9 mouse cellular contexts compared by ENCODE assay signal in genomic region chr8:120415474-120415873, GRCm38 (mm10).
DNase-seq lines count a peak whose midpoint lies in the region; ATAC-seq and TF ChIP-seq lines count a peak whose summit lies in the region.
"Had no signal": no experiment of that assay in that cellular context is flagged by ENCODE, and none has a peak within 500 bp of the region (broad histone marks: within the 10 kb centered on the region; RNA-seq: fewer than 3 reads in every experiment).

No protein-coding gene starts in this region.

- H3K9me3 ChIP-seq in lung, embryonic 14.5 days (ENCODE audit: low read depth, low read length): no peaks in the 10 kb centered on the region
- H3K9me3 ChIP-seq in forebrain, embryonic 13.5 days (replicated peaks): no peaks in the 10 kb centered on the region
- H3K9me3 ChIP-seq in hindbrain, embryonic 16.5 days (ENCODE audit: control insufficient read depth, low read length): no peaks in the 10 kb centered on the region
- no peaks in the 10 kb centered on the region for H3K9me3 ChIP-seq in neural tube, embryonic 13.5 days
- H3K9me3 ChIP-seq: liver, embryonic 15.5 days had no signal

- no peak for TF ChIP-seq POLR2A in cerebellum, adult 2 months (IDR thresholded peaks at IDR 0.05; ENCODE audit: borderline replicate concordance, insufficient read depth, low read length)

- H3K4me3 ChIP-seq in lung, embryonic 14.5 days (ENCODE audit: low read depth, low read length): no peak overlapping the region
- H3K4me3 ChIP-seq in forebrain, embryonic 13.5 days: no peak overlapping the region
- H3K4me3 ChIP-seq in hindbrain, embryonic 16.5 days (ENCODE audit: low read length): no peak overlapping the region
- no peak overlapping the region for H3K4me3 ChIP-seq in neural tube, embryonic 13.5 days
- no peak overlapping the region for H3K4me3 ChIP-seq in cerebellum, adult 2 months (replicated peaks; ENCODE audit: insufficient read depth, low read depth, low read length)
- H3K4me3 ChIP-seq: liver, embryonic 15.5 days had no signal

- DNase-seq in lung, embryonic 14.5 days: no peak
- DNase-seq in lung, adult 18-20 months: no peak
- no peak for DNase-seq in cerebellum, adult 2 months
- DNase-seq: heart, postnatal 4 days had no signal

- H3K4me1 ChIP-seq in lung, embryonic 14.5 days (ENCODE audit: insufficient read depth): peaks cover 51% of the 10 kb centered on the region
- peaks cover 98% of the 10 kb centered on the region for H3K4me1 ChIP-seq in forebrain, embryonic 13.5 days
- H3K4me1 ChIP-seq in hindbrain, embryonic 16.5 days (ENCODE audit: control insufficient read depth, insufficient read depth, low read depth, low read length): peaks cover 65% of the 10 kb centered on the region
- peaks cover 100% of the 10 kb centered on the region for H3K4me1 ChIP-seq in neural tube, embryonic 13.5 days (replicated peaks)
- H3K4me1 ChIP-seq in cerebellum, adult 2 months (ENCODE audit: control insufficient read depth, insufficient read depth, low read length): peaks cover 51% of the 10 kb centered on the region

- H3K9ac ChIP-seq in lung, embryonic 14.5 days: no peak overlapping the region
- H3K9ac ChIP-seq in forebrain, embryonic 13.5 days: no peak overlapping the region
- no peak overlapping the region for H3K9ac ChIP-seq in hindbrain, embryonic 16.5 days (ENCODE audit: low read depth, low read length)
- peak overlapping the region; percentile 26; the same call in 1 of the 2 replicates for H3K9ac ChIP-seq in neural tube, embryonic 13.5 days

- TF ChIP-seq CTCF in lung, embryonic 14.5 days (IDR thresholded peaks at IDR 0.05; ENCODE audit: low read depth): no peak
- no peak for TF ChIP-seq CTCF in cerebellum, adult 2 months (IDR thresholded peaks at IDR 0.05; ENCODE audit: borderline replicate concordance, insufficient read depth, low read depth, low read length)

- no peaks in the 10 kb centered on the region for H3K36me3 ChIP-seq in lung, embryonic 14.5 days (ENCODE audit: insufficient read depth)
- H3K36me3 ChIP-seq in forebrain, embryonic 13.5 days (ENCODE audit: poor library complexity, severe bottlenecking): no peaks in the 10 kb centered on the region
- no peaks in the 10 kb centered on the region for H3K36me3 ChIP-seq in hindbrain, embryonic 16.5 days (ENCODE audit: control insufficient read depth, insufficient read depth, low read length)
- no peaks in the 10 kb centered on the region for H3K36me3 ChIP-seq in neural tube, embryonic 13.5 days
- H3K36me3 ChIP-seq: liver, embryonic 15.5 days had no signal

- WGBS in lung, embryonic 14.5 days: 75% methylated on average over 9 of the region's 11 CpGs
- WGBS in forebrain, embryonic 13.5 days: 71% methylated on average over 9 of the region's 11 CpGs
- WGBS in hindbrain, embryonic 16.5 days: 37% methylated on average over 9 of the region's 11 CpGs
- WGBS in neural tube, embryonic 13.5 days: 39% methylated on average over 11 of the region's 11 CpGs
- WGBS in cerebellum, adult 2 months: 56% methylated on average over 11 of the region's 11 CpGs

- H3K27me3 ChIP-seq in lung, embryonic 14.5 days (ENCODE audit: insufficient read depth, low read length): no peaks in the 10 kb centered on the region
- no peaks in the 10 kb centered on the region for H3K27me3 ChIP-seq in forebrain, embryonic 13.5 days
- no peaks in the 10 kb centered on the region for H3K27me3 ChIP-seq in hindbrain, embryonic 16.5 days (replicated peaks; ENCODE audit: control insufficient read depth, insufficient read depth, low read length)
- H3K27me3 ChIP-seq in neural tube, embryonic 13.5 days: no peaks in the 10 kb centered on the region
- no peaks in the 10 kb centered on the region for H3K27me3 ChIP-seq in cerebellum, adult 2 months (ENCODE audit: control insufficient read depth, insufficient read depth, low read length)

- ATAC-seq in lung, embryonic 14.5 days (ENCODE audit: insufficient read depth): no peak
- no peak for ATAC-seq in forebrain, embryonic 13.5 days
- ATAC-seq in hindbrain, embryonic 16.5 days: no peak
- no peak for ATAC-seq in neural tube, embryonic 13.5 days (ENCODE audit: low read depth)
- no peak for ATAC-seq in activated CD4-positive, CD25-positive, alpha-beta regulatory T cell, adult 4 months

- no peak overlapping the region for H3K4me2 ChIP-seq in lung, embryonic 14.5 days
- H3K4me2 ChIP-seq in forebrain, embryonic 13.5 days: no peak overlapping the region
- no peak overlapping the region for H3K4me2 ChIP-seq in hindbrain, embryonic 16.5 days (ENCODE audit: low read length)
- no peak overlapping the region for H3K4me2 ChIP-seq in neural tube, embryonic 13.5 days

- H3K27ac ChIP-seq in lung, embryonic 14.5 days (ENCODE audit: low read depth): peak overlapping the region; percentile 98
- peak overlapping the region; percentile 99 for H3K27ac ChIP-seq in forebrain, embryonic 13.5 days
- H3K27ac ChIP-seq in hindbrain, embryonic 16.5 days (ENCODE audit: low read depth, low read length): peak overlapping the region; percentile 84; the same call in 1 of the 2 replicates
- peak overlapping the region; percentile 97 for H3K27ac ChIP-seq in neural tube, embryonic 13.5 days (replicated peaks)
- no peak overlapping the region for H3K27ac ChIP-seq in cerebellum, adult 2 months (ENCODE audit: insufficient read depth, low read length)
